Mouse (Mus musculus) T-helper 17 cell (primary cell): ENCODE results near the gene Noto.
"Not testable (repeated sequence)": the region's sequence is repeated elsewhere in the genome, so short reads cannot be mapped to it uniquely, and the experiment has no call there.

Experiments
- in situ Hi-C, 2 experiments: fragments of 300-600 bp; cut with MboI, MseI; formaldehyde crosslinking; loops; 1 replicate in 1 of 2; 2 replicates in 1 of 2; pipeline ENCODE4 v1.15.1; 2025; ENCODE audit warnings: high pct_unique_total_duplicates in 2 of 2

The Noto gene

DNA sequence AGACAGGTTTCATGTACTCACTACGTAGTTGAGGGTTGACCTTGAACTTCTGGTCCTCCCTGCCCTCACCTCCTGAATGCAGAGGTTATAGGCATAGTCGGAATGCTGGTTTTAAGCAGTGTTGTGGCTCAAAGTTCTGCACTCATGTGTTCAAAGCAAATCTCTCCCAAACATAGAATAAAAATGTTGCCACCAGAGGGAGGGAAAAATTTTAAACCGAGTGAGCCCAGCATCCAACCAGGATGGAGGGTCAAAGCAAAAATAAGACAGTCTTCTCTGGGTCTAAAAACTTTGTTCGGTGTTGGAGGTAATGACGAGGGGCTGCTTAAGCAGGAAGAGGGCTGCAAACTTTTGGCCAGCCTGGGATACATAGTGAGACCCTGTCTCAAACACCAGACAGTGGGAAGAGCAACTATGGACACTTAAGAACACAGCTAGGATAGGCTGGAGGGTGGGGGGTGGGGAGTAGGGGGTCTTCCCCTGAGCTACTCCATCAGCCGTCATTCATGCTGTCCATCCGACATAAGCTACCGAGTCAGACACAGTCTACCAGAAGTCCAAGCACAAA, 7.7 kb downstream of the Noto start:
- in situ Hi-C loops = no loop called here

DNA sequence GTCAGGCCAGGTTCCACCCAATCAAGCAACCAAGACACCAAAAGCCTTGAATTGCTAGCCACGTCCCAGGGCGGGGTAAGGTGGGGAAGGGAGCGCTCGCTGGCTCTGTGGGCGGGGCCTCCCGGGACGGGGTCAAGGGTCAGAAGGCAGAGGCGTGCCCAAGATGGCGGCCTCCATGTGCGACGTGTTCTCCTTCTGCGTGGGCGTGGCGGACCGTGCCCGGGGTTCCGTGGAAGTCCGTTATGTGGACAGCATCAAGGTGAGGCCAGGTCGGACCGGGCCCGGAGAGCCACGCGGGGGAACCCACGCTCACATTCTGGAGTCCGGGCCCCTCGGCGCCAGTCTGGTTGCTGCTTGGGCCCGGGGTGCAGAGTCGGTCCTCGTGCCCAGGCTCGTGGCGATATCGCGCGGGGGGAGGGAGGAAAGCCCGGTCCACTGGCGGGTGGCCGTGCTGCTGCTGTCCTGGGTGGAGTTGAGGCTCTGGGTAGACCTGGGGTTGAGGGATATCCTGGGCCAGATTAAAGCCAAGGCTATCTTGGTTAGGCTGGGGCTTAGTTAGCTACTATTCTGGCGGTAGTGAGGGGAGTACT, 8.3 kb downstream of the Noto start, which contains the start of gene Smyd5:
Gene Smyd5 (plus strand): TSS at position 148 of the 590 bp plus-strand sequence.
- in situ Hi-C loops = no loop called here

DNA sequence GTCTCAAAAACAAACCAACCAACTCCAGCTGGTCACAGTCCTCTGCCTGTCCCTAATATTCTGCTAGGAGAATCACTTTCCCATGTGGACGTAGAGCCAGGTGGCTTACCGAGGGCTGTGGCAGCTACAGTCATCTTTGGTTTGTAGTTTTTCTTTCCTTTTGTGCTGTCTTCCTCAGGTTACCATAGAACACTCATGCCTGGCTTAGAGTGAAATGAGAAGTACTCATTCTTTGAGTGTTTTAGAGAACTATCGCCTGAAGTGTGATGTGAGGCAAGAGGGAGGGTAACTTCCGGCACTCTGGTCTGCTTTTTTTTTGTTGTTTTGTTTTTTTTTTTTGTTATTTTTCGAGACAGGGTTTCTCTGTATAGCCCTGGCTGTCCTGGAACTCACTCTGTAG, 10.2 kb downstream of the Noto start:
- in situ Hi-C loops = no loop called here

DNA sequence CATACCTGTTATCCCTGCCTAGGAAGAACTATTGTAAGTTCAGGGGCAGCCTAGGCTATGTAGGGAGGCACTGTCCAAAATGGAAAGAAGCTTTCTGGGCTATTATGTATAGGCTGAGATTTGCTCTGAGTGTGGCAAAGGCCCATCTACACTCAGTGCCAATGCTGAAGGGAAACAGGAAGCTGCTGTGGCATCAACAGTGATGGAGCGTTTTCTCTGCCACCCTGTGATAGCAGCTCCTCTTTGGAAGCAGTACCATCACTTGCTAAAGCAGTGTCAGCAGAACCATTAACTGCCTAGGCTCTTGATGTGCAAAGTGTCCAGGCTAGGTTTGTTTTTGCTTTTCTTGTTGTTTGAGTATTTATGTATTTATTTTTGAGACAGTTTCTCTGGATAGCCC, 12.5 kb downstream of the Noto start:
- in situ Hi-C loops = no loop called here

DNA sequence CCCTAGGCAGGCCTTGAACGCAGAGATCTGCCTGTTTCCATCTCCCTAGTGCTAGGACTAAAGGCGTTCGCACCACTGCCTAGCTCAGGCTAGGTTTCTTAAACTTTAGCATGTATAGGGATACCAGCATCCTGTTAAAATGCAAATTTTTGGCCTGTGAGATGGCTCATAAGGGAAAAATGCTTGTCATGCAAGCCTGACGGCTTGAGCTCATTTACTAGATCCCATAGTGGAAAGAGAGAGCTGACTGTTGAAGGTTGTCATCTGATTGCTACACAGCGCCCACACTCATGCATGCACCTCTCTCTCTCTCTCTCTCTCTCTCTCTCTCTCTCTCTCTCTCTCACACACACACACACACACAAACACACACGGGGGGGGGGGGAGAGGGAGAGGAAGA, 12.9 kb downstream of the Noto start:
- in situ Hi-C loops = no loop called here

DNA sequence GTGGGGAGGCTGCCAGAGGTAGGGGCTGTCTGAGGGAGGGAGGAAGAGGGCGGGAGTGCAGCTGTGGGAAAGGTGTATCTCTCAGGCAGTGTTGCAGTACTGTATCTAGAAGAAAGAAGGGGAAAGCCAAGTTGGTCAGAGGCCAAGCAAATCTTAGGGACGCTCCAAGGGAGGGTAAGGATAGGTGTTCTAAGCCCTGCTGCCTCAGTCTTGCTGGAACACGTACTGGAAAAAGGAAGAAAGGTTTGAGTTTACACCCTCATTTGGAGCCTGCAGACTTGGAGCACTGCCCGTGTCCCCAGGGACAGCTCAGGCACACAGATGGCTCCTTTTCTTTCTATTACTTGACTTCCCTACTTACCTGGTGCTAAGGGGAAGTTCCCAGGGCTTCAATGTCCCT, 17.5 kb downstream of the Noto start:
- in situ Hi-C loops = loop anchor here in 1 of 2 experiments (10.0 kb wide), 1 partner anchor 494 kb away; no protein-coding TSS in a partner anchor

DNA sequence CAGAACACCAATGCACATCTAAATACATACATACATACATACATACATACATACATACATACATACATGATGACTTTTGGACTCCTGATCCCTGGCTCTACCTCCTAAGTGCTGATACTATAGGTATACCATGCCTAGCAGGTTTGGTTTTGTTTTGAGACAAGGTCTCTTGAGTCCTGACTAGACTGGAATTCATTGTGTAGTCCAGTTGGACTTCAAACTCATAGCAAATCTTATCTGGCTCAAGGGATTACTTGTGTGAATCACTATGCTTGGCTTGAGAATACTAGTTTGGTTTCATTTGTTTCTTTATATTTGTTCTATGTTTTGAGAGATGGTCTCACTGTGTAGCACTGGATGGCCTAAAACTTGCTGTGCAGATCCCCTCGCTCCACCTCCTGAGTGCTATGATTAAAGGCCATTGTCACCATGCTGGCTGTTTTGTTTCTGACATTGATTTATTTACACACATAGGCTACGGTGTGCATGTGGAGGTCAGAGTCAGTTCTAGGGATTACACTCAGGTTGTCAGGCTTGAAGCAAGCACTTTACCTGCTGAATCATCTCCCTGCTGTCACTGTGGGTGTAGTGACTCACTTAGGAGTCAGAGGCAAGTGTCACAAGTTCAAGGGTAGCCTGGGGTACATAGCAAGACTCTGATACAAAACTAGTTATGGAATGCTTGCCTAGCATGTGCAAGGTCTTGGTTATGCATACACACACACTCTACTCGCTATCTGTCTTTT, 20.0 kb downstream of the Noto start:
- in situ Hi-C loops = loop anchor here in 1 of 2 experiments (10.0 kb wide), 1 partner anchor 491 kb away; no protein-coding TSS in a partner anchor

DNA sequence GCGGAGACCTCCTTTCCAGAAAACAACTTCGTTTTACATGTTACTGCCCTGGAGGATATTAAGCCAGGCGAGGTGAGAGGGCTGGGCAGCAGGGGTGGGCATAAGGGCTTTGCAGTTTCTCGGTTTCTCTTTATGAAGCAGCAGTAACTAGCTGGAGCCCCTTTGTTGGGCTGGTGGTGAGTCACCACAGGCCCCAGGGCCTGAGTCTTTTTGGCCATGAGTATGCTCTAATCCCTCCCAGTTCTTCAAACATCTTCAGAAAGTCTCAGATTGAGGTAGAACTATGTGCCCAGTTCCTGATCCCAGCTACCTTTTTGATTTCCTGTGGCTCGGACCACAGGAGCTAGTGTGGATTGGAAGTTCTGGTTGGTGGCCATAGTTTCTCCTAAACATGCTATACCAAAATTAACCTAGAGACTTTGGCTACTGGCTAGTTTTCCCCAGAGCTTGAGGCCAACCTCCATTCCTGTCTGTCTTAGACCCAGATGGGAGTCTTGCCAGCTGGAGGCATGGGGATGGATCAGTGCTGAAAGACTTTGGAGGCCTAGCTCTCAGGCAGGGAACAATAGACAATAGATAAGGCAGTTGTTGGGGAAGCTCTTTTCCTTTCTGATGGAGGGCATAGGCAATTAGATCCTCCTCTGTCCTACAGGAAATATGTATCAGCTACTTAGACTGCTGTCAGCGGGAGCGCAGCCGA, 20.7 kb downstream of the Noto start:
- in situ Hi-C loops = loop anchor here in 1 of 2 experiments (10.0 kb wide), 1 partner anchor 490 kb away; no protein-coding TSS in a partner anchor

DNA sequence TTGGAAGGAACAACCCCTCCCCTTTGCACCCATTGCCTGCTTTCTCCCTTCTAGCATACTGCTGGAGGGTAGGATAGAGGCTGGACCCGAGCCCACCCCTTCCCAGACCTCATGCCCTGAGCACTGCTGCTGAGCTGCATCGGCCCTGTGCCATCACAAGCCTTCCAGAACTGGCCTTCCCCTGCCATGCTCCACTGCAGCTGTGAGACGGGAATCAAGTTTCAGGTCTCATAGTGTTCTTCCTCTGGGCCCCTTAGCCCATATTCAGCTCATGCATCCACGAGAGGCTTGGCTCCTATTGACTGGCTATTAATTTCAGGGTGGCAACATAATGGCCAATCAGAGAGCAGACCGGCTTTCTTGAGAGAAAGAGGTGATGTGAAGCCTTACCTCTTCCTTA, 21.6 kb downstream of the Noto start:
- in situ Hi-C loops = loop anchor here in 1 of 2 experiments (10.0 kb wide), 1 partner anchor 490 kb away; no protein-coding TSS in a partner anchor

DNA sequence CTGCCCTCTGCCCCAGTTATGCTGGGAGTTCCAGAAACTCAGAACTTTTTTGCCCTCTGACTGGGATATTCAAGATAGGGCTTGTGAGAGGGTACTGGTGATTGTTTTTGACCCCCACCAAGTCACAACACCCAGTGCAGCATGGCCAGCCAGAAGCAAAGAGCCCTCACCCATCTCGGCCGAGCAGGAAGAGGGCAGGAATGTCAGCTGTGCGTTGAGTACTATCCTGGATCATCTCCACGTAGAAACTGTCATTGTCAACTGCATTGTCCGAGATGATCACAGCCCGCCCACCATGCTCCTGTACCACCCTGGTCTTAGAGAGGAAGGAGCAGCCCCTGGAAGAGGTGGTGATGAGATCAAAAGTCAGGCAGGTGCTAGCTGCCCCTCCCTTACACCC, 23.7 kb downstream of the Noto start:
- in situ Hi-C loops = loop anchor here in 1 of 2 experiments (10.0 kb wide), 1 partner anchor 487 kb away; no protein-coding TSS in a partner anchor

DNA sequence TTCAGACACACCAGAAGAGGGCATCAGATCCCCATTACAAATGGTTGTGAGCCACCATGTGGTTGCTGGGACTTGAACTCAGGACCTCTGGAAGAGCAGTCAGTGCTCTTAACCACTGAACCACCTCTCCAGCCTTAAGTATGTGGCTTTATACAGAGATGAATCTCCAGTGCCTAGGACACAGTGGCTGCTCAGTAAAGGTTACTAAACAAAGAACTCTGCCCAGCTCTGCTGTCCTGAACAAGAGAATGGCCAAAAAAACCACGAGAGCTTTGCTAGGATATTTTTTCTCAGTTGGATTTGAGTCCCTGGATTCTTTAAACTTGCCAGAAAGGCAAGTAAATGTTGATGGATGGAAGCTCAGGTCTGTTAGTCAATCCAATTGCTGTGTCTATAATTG, 26.5 kb downstream of the Noto start:
- in situ Hi-C loops = not testable (repeated sequence)

DNA sequence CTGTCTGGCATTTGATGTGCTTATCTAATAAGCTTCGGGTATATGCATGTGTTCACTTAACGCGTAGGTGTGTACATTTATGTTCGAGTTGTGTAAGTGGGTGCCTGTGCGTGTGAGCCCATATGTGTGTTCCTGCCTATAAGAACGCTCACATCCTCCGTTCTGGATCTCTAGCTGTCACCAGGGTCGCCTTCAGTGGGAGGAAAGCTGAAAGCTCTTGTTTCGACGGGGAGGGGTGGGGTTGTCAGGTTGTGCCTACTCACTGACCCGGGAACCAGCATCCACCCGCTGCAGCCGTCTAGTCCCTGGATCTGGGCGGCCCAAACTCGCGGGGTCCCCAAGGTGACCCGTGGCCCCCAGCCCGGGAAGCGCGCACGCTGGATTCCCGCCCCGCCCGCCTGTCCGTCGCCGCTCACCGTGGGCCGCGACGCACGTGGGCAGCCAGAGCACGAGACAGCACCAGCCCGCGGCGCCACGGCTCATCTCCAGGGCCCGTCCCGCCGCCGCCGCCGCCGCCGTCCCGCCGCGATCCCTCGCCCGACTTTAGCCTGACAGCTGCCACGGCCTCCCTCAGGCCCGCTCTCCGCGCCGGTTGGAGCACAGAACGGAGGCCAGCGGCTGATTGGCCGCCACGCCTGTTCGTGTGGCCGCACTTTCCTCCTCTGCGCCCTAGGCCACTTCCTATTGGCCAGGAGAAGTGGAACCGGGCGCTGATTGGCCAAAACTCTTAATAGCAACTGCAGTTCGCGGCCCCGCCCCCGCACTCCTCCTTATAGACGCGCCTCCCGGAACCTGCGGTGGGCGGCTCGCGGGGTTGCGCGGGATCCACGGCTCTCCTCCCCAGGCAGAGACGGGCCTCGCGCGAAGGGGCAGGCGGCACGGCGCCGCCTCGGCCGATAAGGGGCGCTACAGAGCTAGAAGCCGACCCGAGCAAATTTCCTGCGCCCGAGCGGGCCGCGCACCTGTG, 27.3 kb downstream of the Noto start, which contains the start of gene Cct7:
Gene Cct7 (plus strand): TSS at position 818 of the 967 bp plus-strand sequence.
- in situ Hi-C loops = no loop called here

DNA sequence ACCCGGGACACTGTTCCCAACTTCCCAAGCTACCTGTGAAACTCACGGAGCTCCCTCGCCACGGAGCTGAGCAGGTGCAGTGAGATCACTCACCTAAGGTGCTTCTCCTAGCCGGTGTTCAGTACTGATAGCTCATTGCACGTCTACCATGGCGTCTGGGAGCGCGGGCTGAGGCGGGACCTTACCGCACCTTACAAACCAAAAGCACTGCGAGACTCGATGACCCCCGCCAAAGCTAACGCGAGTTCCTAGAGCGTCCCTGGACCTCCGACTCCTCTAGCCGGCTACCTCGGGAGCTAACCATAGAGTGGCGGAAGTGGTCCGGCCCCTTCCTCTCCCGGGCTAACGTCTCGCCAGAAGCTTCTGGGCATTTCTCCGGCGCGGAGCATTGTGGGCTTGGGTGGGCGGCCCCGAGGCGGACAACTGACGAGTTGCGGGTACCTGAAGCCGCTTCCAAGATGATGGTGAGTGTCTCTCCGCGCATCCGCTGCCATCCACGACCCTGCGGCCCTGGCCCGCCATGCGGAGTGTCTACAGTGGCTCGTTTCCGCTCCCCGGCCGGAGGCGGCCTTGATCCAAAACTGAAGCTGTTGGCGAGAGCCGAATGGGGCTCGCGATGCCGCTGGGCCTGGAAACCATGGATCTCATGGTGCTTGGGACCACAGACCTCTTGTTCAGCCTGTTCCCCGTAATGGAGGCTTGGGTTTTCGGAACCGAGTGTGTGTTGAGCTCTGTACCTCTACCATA, 28.2 kb downstream of the Noto start, which contains the start of gene Pradc1:
Gene Pradc1 (minus strand): TSS at position 307 of the 747 bp plus-strand sequence.
- in situ Hi-C loops = no loop called here

DNA sequence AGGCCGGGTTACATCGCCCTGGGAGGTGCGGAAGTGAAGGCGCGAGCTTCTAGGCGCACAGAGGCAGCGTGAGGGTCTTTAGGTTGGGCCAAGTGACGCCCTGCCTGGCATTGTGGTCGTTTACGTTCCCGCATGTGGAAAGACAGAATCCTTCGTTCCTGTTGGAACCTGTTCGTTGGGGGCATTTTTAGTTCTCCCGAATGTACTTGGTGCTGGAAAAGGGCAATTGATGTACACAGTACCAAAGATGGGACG, 28.7 kb downstream of the Noto start:
- in situ Hi-C loops = no loop called here

DNA sequence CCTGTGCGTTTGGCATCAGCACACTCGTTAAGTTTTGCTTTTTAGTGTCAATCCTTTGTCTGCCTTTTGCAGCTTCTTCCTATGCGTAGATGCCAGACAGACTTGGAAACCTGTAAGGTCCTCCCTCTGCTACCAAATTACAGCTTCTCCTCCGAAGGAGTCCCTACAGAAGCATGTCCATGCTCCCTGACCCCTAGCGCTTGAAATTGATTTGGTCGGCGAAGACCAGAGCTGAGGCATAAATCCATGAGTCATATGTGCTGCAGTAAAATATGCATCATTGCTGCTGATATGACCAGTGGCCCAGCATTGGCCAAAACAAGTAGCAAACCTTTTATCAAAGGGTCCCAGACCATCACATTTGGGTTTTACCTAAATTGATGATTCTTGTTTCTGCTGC, 29.1 kb downstream of the Noto start:
- in situ Hi-C loops = no loop called here

DNA sequence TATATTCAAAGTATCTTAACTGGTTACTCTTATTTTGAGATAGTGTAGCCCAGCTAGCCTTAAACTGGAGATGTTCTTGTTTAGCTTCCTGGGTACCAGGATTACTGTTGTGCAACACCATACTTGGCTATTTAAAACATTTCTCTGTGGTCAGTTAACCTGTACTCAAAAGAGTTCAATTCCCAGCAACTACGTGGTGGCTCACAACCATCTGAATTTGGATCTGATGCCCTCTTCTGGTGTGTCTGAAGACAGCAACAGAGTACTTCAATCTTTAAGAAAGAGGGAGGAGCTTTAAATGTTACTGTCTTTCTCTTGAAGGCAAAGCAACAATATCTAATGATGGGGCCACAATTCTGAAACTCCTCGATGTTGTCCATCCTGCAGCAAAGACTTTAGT, 35.9 kb downstream of the Noto start:
- in situ Hi-C loops = no loop called here

DNA sequence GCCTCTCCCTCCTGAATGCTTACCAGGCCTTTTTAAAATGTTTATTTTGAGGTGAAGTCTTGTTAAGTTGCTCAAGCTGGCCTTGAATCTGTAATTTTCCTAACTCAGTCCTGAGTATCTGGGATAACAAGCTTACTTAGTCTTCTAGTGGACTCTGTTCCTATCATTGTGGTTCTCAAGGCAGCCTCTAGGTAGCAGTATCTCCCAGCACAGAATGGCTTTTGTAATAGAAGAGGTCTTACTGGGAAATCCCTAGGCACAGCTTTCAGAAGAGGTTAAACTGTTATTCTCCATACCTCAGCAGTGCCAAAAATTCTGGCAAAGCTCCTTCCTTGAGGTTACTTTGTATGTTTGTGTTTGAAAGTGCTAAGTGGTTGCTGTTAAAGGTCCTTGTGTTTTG, 41.7 kb downstream of the Noto start:
- in situ Hi-C loops = no loop called here

DNA sequence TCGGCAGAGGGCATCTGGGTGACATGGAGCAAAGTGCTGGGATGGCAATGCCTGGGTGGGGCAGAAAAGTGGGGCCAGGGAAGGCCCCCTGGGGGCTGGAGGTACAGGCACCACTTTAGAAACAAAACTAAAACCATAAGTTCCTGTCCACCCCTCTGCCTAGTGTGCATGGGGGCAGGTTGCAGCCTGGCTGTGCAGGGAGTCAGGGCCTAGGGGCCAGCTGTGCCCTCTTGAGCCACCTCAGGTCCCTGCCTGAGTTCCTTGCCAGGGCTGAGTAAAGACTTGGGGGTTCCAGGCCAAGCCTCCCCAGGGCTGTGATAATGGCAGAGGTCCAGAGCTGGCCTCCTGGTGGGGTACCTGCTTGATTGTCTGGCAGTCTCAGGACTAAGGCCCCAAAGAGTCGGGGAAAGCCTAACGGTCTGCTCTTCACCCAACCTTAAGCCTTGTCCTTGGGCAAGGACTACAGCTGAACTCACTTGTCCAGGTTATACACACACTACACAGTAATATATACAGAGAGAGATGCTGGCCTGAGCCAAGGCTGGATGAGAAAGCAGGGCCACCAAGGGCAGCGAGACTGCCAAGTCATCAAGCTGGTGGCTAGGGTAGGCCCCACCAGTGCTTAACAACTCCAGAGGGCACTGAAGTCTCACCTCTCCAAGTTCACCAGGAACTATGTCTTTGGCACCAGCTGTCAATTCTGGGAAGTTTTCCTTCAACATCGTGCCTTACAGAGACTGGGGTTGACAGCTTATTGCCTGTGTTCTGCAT, 46.2 kb downstream of the Noto start:
- in situ Hi-C loops = no loop called here

DNA sequence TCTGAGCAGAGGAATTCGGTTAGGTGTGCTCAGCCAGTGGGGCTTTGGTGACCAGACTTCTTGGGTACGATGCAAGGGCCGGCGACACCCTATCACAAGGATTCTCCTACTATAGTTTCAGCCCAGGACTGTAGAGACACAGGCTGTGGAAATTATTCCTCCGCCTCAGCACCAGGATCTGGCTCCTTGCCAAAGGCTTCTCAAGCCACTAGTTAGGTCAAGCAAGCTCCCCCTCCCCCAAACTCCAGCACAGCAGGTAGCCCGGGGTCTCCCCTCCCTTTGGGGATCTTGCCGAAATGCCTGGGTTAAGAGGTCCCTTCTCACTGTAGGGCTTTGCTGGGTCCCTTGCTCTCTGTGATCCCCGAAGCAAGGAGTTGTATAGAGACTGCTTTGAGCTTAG, 48.3 kb downstream of the Noto start:
- in situ Hi-C loops = no loop called here
